Mouse (Mus musculus) G1E-ER4 (cell line): ENCODE results near the gene Bptf. TPM values are rescaled to one million over a fixed set of nuclear protein-coding genes. Genes with fewer than 3 reads are reported as not detected.
A peak's percentile ranks its signal among the peaks of the same experiment; 100 is the strongest.

Experiments
- GATA1 ChIP-seq: IDR thresholded peaks from one replicate; pipeline ENCODE4 v1.8.0; 2012; ENCODE audit warnings: low read length, inconsistent platforms
- polyA plus RNA-seq: library from polyadenylated mRNA; stranded (reverse); fragments of >175 nt; gene quantifications from 2 replicates; pipeline ENCODE4 v1.2.3, GENCODE M21; 2012

Gene Bptf
- 105 and 110 TPM in 2 replicates for polyA plus RNA-seq

DNA sequence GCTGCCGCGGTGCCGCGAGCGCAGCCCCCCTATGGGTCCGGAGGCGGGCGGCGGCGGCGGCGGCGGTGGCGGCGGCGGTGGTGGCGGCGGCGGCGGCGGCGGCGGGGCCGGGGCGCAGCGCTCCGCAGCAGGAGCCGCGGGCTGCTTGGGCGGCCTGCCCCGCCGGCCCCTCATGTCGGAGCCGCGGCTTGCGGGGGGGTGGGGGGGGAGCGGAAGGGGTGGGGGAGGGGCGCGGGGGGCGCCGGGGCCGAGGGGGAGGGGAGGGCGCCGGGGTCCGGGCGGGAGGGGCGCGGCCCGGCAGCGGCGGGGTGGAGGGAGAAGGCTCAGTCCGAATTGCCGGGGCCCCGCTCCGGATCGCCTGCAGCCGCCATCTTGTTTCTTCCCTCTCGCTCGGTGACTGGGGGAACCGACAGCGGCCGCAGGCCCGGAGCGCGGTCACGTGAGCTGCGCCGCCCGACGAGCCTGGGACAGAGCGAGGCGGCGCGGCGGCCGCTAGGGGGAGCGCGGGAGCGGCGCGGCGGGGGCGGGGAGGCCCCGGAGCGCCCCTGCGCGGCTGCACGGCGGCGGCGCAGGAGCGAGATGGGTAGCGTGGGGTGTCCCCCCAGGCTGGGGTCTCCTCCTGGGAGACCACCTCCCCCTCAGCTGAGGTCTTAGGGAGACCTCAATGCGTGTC is at the start of gene Bptf:
TSS of gene Bptf (minus strand) at position 379 of the 673 bp plus-strand sequence.
- no peak for TF ChIP-seq GATA1

GRCm38 (mm10) chr11:107161215-107161614 is 29.3 kb upstream of the Bptf start:
- no peak for TF ChIP-seq GATA1

DNA sequence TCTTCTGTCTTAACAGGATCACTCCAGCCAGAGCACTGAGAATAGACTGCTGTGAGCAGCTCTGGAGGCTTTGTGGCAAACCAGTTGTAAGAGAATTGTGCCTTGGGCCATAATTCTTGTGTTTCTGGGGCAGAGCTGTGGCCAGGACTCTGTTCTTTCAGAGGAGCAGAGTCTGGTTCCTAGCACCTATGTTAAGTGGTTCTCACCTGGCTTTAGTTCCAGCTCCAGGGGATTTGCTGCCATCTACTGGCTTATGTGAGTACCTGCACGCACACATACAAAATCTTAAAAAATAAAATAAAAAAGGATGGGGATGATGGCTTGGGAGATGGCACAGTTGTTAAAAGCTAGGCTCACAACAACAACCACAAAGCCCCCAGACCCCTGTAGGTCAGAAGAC is 27.1 kb upstream of the Bptf start:
- TF ChIP-seq GATA1, result no peak

- TF ChIP-seq GATA1, result peak; percentile 39
Measured at GRCm38 (mm10) chr11:107156977-107157642, 25.2 kb upstream of the Bptf start.

- TF ChIP-seq GATA1, result no peak
Measured at GRCm38 (mm10) chr11:107155292-107155691, 23.4 kb upstream of the Bptf start.

- TF ChIP-seq GATA1, result no peak
Measured at GRCm38 (mm10) chr11:107154431-107154830, 22.5 kb upstream of the Bptf start.

GRCm38 (mm10) chr11:107153645-107154044 is 21.7 kb upstream of the Bptf start:
- TF ChIP-seq GATA1, result no peak

DNA sequence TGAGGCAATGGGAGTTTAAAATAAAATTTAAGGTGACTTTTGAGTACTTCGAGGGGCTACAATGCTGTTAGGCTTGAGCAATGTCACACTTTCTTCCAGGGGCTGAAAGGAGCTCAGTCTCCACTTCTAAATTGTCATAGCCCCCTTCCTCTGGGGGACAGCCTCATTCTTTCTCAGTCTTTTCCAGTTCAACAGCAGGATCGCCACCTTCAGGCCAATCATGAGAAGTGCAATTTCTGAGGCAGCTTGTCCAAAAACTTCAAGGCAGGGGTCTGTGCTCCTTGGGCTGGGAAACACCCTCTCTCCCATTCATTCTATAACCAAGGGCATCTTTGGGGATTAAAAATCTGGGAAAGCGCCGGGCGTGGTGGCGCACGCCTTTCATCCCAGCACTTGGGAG is 19.9 kb upstream of the Bptf start:
- TF ChIP-seq GATA1, result no peak

- TF ChIP-seq GATA1, result no peak
Measured at GRCm38 (mm10) chr11:107142382-107142781, 10.5 kb upstream of the Bptf start.

GRCm38 (mm10) chr11:107140756-107141155 is 8.8 kb upstream of the Bptf start:
- no peak for TF ChIP-seq GATA1

- TF ChIP-seq GATA1, result no peak
Measured at GRCm38 (mm10) chr11:107138633-107139032, 6.7 kb upstream of the Bptf start.

DNA sequence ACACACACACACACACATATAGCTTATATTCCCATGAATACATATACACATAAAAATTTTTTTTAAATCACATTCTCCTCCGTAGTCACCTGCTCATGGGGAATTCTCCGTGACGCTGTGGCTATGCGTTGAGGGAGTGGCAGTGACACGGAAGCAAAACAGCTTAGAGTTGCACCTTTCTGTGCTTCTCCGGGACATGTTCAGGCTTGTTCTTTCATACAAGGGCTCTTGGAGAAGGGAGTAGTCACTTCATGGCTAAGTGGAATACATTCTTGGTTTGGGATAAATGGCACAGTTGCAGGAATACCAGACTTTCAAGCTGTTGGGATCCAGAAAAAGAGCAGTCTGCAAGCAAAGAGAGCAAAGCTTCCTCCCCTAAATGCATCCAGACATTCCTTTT is 5.7 kb upstream of the Bptf start:
- TF ChIP-seq GATA1, result no peak

DNA sequence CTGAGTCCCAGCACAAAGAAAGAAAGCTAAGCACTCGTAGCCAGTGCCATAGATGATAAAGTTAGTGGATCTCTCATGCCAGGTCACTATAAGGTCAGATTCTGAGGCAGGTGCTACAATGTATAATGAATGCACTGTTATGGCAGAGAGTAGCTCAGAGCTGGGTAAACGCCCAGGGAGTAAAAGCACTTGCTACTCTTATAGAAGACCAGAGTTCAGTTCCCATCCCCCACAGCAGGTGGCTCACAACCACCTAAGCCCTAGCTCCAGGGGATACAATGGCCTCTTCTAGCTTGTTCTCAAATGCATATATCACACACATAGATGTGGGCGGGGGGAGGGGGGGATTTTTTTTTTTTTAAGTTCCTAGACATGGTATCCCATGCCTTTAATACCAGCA is 3.8 kb upstream of the Bptf start:
- no peak for TF ChIP-seq GATA1

- no peak for TF ChIP-seq GATA1
Measured at GRCm38 (mm10) chr11:107132426-107132825, 499 bp upstream of the Bptf start.

- TF ChIP-seq GATA1, result no peak
Measured at GRCm38 (mm10) chr11:107130879-107131748, 813 bp downstream of the Bptf start.

- no peak for TF ChIP-seq GATA1
Measured at GRCm38 (mm10) chr11:107130221-107130788, 1.6 kb downstream of the Bptf start.
